Mouse (Mus musculus): ENCODE results near the gene Agbl4. TPM values are rescaled to one million over a fixed set of nuclear protein-coding genes. Genes with fewer than 3 reads are reported as not detected.

Gene Agbl4
- polyA plus RNA-seq, 1 experiment from 2014 or later: 0.16 TPM

- no peak for ATAC-seq
- Histone ChIP-seq H3K9ac (ENCODE audit: low read depth, low read length) (no peak overlapping the region), H3K9me3 (ENCODE audit: control insufficient read depth, low read length) (no peaks in the 10 kb centered on the region), H3K4me1 (ENCODE audit: control insufficient read depth, insufficient read depth, low read length) (no peaks in the 10 kb centered on the region), H3K27me3 (replicated peaks; ENCODE audit: control insufficient read depth, insufficient read depth, low read length) (no peaks in the 10 kb centered on the region), H3K27ac (ENCODE audit: low read length) (no peak overlapping the region), H3K4me2 (ENCODE audit: low read depth, low read length) (no peak overlapping the region), H3K36me3 (ENCODE audit: control insufficient read depth, insufficient read depth, low read length) (no peaks in the 10 kb centered on the region), H3K4me3 (ENCODE audit: low read length) (no peak overlapping the region)
- WGBS: 42% methylated on average over 1 of the region's 1 CpGs
Observed at GRCm38 (mm10) chr4:110810947-110811346, 413.5 kb downstream of the Agbl4 start.

GRCm38 (mm10) chr4:110832776-110833175, 435.3 kb downstream of the Agbl4 start:
- no peaks in the 10 kb centered on the region for H3K36me3 ChIP-seq (ENCODE audit: control insufficient read depth, insufficient read depth, low read length)
- no peaks in the 10 kb centered on the region for H3K9me3 ChIP-seq (ENCODE audit: control insufficient read depth, low read length)
- no peak for ATAC-seq
- H3K9ac ChIP-seq (ENCODE audit: low read depth, low read length): no peak overlapping the region
- H3K27ac ChIP-seq (ENCODE audit: low read length): no peak overlapping the region
- H3K27me3 ChIP-seq (replicated peaks; ENCODE audit: control insufficient read depth, insufficient read depth, low read length): no peaks in the 10 kb centered on the region
- no peaks in the 10 kb centered on the region for H3K4me1 ChIP-seq (ENCODE audit: control insufficient read depth, insufficient read depth, low read length)
- 53% methylated on average over 1 of the region's 1 CpGs for WGBS
- H3K4me3 ChIP-seq (ENCODE audit: low read length): no peak overlapping the region
- no peak overlapping the region for H3K4me2 ChIP-seq (ENCODE audit: low read depth, low read length)

- H3K36me3 ChIP-seq (ENCODE audit: control insufficient read depth, insufficient read depth, low read length): no peaks in the 10 kb centered on the region
- H3K4me2 ChIP-seq (ENCODE audit: low read depth, low read length): no peak overlapping the region
- ATAC-seq: no peak
- no peaks in the 10 kb centered on the region for H3K9me3 ChIP-seq (ENCODE audit: control insufficient read depth, low read length)
- H3K4me1 ChIP-seq (ENCODE audit: control insufficient read depth, insufficient read depth, low read length): no peaks in the 10 kb centered on the region
- no peaks in the 10 kb centered on the region for H3K27me3 ChIP-seq (replicated peaks; ENCODE audit: control insufficient read depth, insufficient read depth, low read length)
- H3K9ac ChIP-seq (ENCODE audit: low read depth, low read length): no peak overlapping the region
- no peak overlapping the region for H3K27ac ChIP-seq (ENCODE audit: low read length)
- H3K4me3 ChIP-seq (ENCODE audit: low read length): no peak overlapping the region
- WGBS: 89% methylated on average over 2 of the region's 2 CpGs
Observed at GRCm38 (mm10) chr4:110879719-110880443, 482.4 kb downstream of the Agbl4 start.

- no peak overlapping the region for H3K27ac ChIP-seq (ENCODE audit: low read length)
- no peak overlapping the region for H3K4me2 ChIP-seq (ENCODE audit: low read depth, low read length)
- H3K4me3 ChIP-seq (ENCODE audit: low read length): no peak overlapping the region
- no peaks in the 10 kb centered on the region for H3K4me1 ChIP-seq (ENCODE audit: control insufficient read depth, insufficient read depth, low read length)
- no peaks in the 10 kb centered on the region for H3K9me3 ChIP-seq (ENCODE audit: control insufficient read depth, low read length)
- no peaks in the 10 kb centered on the region for H3K36me3 ChIP-seq (ENCODE audit: control insufficient read depth, insufficient read depth, low read length)
- H3K9ac ChIP-seq (ENCODE audit: low read depth, low read length): no peak overlapping the region
- no peaks in the 10 kb centered on the region for H3K27me3 ChIP-seq (replicated peaks; ENCODE audit: control insufficient read depth, insufficient read depth, low read length)
- no peak for ATAC-seq
Observed at GRCm38 (mm10) chr4:110916061-110916460, 518.6 kb downstream of the Agbl4 start.

- Histone ChIP-seq H3K4me2 (ENCODE audit: low read depth, low read length) (no peak overlapping the region), H3K9ac (ENCODE audit: low read depth, low read length) (no peak overlapping the region), H3K4me3 (ENCODE audit: low read length) (no peak overlapping the region), H3K9me3 (ENCODE audit: control insufficient read depth, low read length) (no peaks in the 10 kb centered on the region), H3K4me1 (ENCODE audit: control insufficient read depth, insufficient read depth, low read length) (no peaks in the 10 kb centered on the region), H3K36me3 (ENCODE audit: control insufficient read depth, insufficient read depth, low read length) (no peaks in the 10 kb centered on the region), H3K27ac (ENCODE audit: low read length) (no peak overlapping the region), H3K27me3 (replicated peaks; ENCODE audit: control insufficient read depth, insufficient read depth, low read length) (no peaks in the 10 kb centered on the region)
- no peak for ATAC-seq
- 52% methylated on average over 4 of the region's 4 CpGs for WGBS
Observed at GRCm38 (mm10) chr4:110916565-110916964, 519.1 kb downstream of the Agbl4 start.

GRCm38 (mm10) chr4:110921013-110921412, 523.6 kb downstream of the Agbl4 start:
- WGBS: 82% methylated on average over 3 of the region's 3 CpGs
- Histone ChIP-seq H3K27ac (ENCODE audit: low read length) (no peak overlapping the region), H3K4me2 (ENCODE audit: low read depth, low read length) (no peak overlapping the region), H3K36me3 (ENCODE audit: control insufficient read depth, insufficient read depth, low read length) (no peaks in the 10 kb centered on the region), H3K4me3 (ENCODE audit: low read length) (no peak overlapping the region), H3K27me3 (replicated peaks; ENCODE audit: control insufficient read depth, insufficient read depth, low read length) (no peaks in the 10 kb centered on the region), H3K4me1 (ENCODE audit: control insufficient read depth, insufficient read depth, low read length) (no peaks in the 10 kb centered on the region), H3K9ac (ENCODE audit: low read depth, low read length) (no peak overlapping the region), H3K9me3 (ENCODE audit: control insufficient read depth, low read length) (no peaks in the 10 kb centered on the region)
- no peak for ATAC-seq

GRCm38 (mm10) chr4:111001641-111002040, 604.2 kb downstream of the Agbl4 start:
- H3K4me2 ChIP-seq (ENCODE audit: low read depth, low read length): no peak overlapping the region
- 84% methylated on average over 2 of the region's 2 CpGs for WGBS
- no peak for ATAC-seq
- H3K27me3 ChIP-seq (replicated peaks; ENCODE audit: control insufficient read depth, insufficient read depth, low read length): no peaks in the 10 kb centered on the region
- no peaks in the 10 kb centered on the region for H3K4me1 ChIP-seq (ENCODE audit: control insufficient read depth, insufficient read depth, low read length)
- H3K27ac ChIP-seq (ENCODE audit: low read length): no peak overlapping the region
- no peaks in the 10 kb centered on the region for H3K9me3 ChIP-seq (ENCODE audit: control insufficient read depth, low read length)
- H3K9ac ChIP-seq (ENCODE audit: low read depth, low read length): no peak overlapping the region
- no peaks in the 10 kb centered on the region for H3K36me3 ChIP-seq (ENCODE audit: control insufficient read depth, insufficient read depth, low read length)
- H3K4me3 ChIP-seq (ENCODE audit: low read length): no peak overlapping the region

GRCm38 (mm10) chr4:111004719-111005479, 607.4 kb downstream of the Agbl4 start:
- no peak for ATAC-seq
- no peaks in the 10 kb centered on the region for H3K36me3 ChIP-seq (ENCODE audit: control insufficient read depth, insufficient read depth, low read length)
- no peak overlapping the region for H3K4me3 ChIP-seq (ENCODE audit: low read length)
- 75% methylated on average over 1 of the region's 1 CpGs for WGBS
- no peaks in the 10 kb centered on the region for H3K27me3 ChIP-seq (replicated peaks; ENCODE audit: control insufficient read depth, insufficient read depth, low read length)
- no peak overlapping the region for H3K9ac ChIP-seq (ENCODE audit: low read depth, low read length)
- H3K9me3 ChIP-seq (ENCODE audit: control insufficient read depth, low read length): no peaks in the 10 kb centered on the region
- no peaks in the 10 kb centered on the region for H3K4me1 ChIP-seq (ENCODE audit: control insufficient read depth, insufficient read depth, low read length)
- H3K27ac ChIP-seq (ENCODE audit: low read length): no peak overlapping the region
- no peak overlapping the region for H3K4me2 ChIP-seq (ENCODE audit: low read depth, low read length)

GRCm38 (mm10) chr4:111019376-111019775, 621.9 kb downstream of the Agbl4 start:
- no peaks in the 10 kb centered on the region for H3K36me3 ChIP-seq (ENCODE audit: control insufficient read depth, insufficient read depth, low read length)
- no peaks in the 10 kb centered on the region for H3K4me1 ChIP-seq (ENCODE audit: control insufficient read depth, insufficient read depth, low read length)
- H3K4me2 ChIP-seq (ENCODE audit: low read depth, low read length): no peak overlapping the region
- no peak overlapping the region for H3K4me3 ChIP-seq (ENCODE audit: low read length)
- 91% methylated on average over 4 of the region's 4 CpGs for WGBS
- no peak overlapping the region for H3K9ac ChIP-seq (ENCODE audit: low read depth, low read length)
- no peak overlapping the region for H3K27ac ChIP-seq (ENCODE audit: low read length)
- no peaks in the 10 kb centered on the region for H3K27me3 ChIP-seq (replicated peaks; ENCODE audit: control insufficient read depth, insufficient read depth, low read length)
- ATAC-seq: no peak
- no peaks in the 10 kb centered on the region for H3K9me3 ChIP-seq (ENCODE audit: control insufficient read depth, low read length)
